Mouse (Mus musculus) mesoderm, embryonic 11.5 days (tissue): Measurements from ENCODE around the gene Bcl2l15.
"Not testable (repeated sequence)": the region's sequence is repeated elsewhere in the genome, so short reads cannot be mapped to it uniquely, and the experiment has no call there.

Experiments used
- DNase-seq: peaks from one replicate; pipeline ENCODE4 v3.0.0-alpha.2; 2012; ENCODE audit warnings: low read depth, low spot score

The Bcl2l15 gene

GRCm38 (mm10) chr3:103832426-103832825, at the start of gene Bcl2l15:
TSS of gene Bcl2l15 (plus strand) at chr3:103832601.
- DNase-seq: no peak

GRCm38 (mm10) chr3:103782844-103783609, 49.4 kb upstream of the Bcl2l15 start:
- no peak for DNase-seq

- no peak for DNase-seq
Measured at GRCm38 (mm10) chr3:103787225-103787624, 45.2 kb upstream of the Bcl2l15 start.

- no peak for DNase-seq
Measured at GRCm38 (mm10) chr3:103789096-103789495, 43.3 kb upstream of the Bcl2l15 start.

- peak; percentile 45 for DNase-seq
Measured at GRCm38 (mm10) chr3:103789891-103790345, 42.5 kb upstream of the Bcl2l15 start.

GRCm38 (mm10) chr3:103790346-103791145, 41.9 kb upstream of the Bcl2l15 start:
- peak; percentile 35 for DNase-seq

GRCm38 (mm10) chr3:103791230-103792110, 40.9 kb upstream of the Bcl2l15 start, which contains the start of gene Hipk1:
TSS of gene Hipk1 (minus strand) at chr3:103791563.
- peak; percentile 90 for DNase-seq

GRCm38 (mm10) chr3:103792111-103792406, 40.3 kb upstream of the Bcl2l15 start:
- DNase-seq: not testable (repeated sequence)

GRCm38 (mm10) chr3:103792566-103792965, 39.8 kb upstream of the Bcl2l15 start:
- DNase-seq: no peak

- DNase-seq: no peak
Measured at GRCm38 (mm10) chr3:103796389-103796788, 36.0 kb upstream of the Bcl2l15 start.

- DNase-seq: no peak
Measured at GRCm38 (mm10) chr3:103799507-103799906, 32.9 kb upstream of the Bcl2l15 start.

GRCm38 (mm10) chr3:103801631-103802531, 30.5 kb upstream of the Bcl2l15 start:
- DNase-seq: no peak

- no peak for DNase-seq
Measured at GRCm38 (mm10) chr3:103802861-103803260, 29.5 kb upstream of the Bcl2l15 start.

- no peak for DNase-seq
Measured at GRCm38 (mm10) chr3:103805671-103806070, 26.7 kb upstream of the Bcl2l15 start.

GRCm38 (mm10) chr3:103808891-103809798, 23.3 kb upstream of the Bcl2l15 start, which contains the start of the genes Dclre1b, Ap4b1 and Gm43064:
TSS of gene Dclre1b (minus strand) at chr3:103809444.
TSS of gene Ap4b1 (plus strand) at chr3:103809520.
TSS of gene Gm43064 (plus strand) at chr3:103809573.
- peak; percentile 95 for DNase-seq

GRCm38 (mm10) chr3:103809799-103810150, 22.6 kb upstream of the Bcl2l15 start:
- DNase-seq: no peak

- no peak for DNase-seq
Measured at GRCm38 (mm10) chr3:103810967-103811366, 21.4 kb upstream of the Bcl2l15 start.

GRCm38 (mm10) chr3:103827548-103827947, 4.9 kb upstream of the Bcl2l15 start:
- no peak for DNase-seq

- DNase-seq: no peak
Measured at GRCm38 (mm10) chr3:103829036-103829435, 3.4 kb upstream of the Bcl2l15 start.
